ENCODE assay signal across 14 mouse cellular contexts in the genomic region with DNA sequence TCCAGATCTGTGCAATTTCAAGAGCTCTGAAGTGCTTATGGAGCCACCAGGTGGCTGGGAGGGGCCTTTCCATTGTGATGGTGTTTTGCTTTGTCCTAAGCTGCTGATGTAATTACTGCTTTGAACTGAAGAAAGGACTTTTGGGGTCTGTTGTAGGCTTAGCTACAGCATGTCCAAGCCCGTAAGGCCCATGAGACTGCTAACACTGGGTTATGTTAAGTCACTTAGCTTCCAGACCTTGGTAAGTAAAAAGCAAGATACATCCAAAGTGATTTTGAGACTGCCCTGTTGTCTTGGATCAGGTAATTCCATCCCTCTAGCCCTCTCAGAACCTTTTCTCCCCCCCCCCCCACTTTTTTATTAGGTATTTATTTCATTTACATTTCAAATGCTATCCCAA. TPM values are rescaled to one million over a fixed set of nuclear protein-coding genes. Genes with fewer than 3 reads are reported as not detected.
DNase-seq lines count a peak whose midpoint lies in the region; ATAC-seq and TF ChIP-seq lines count a peak whose summit lies in the region.
"Not testable (repeated sequence)": the region's sequence is repeated elsewhere in the genome, so short reads cannot be mapped to it uniquely, and the experiment has no call there.
"Had no signal": no experiment of that assay in that cellular context is flagged by ENCODE, and none has a peak within 500 bp of the region (broad histone marks: within the 10 kb centered on the region; RNA-seq: fewer than 3 reads in every experiment).

No protein-coding gene starts in this region.

- H3K4me1 ChIP-seq in embryonic facial prominence, embryonic 14.5 days (ENCODE audit: control insufficient read depth, insufficient read depth, low read length); kidney, postnatal 0 days (replicated peaks; ENCODE audit: insufficient read depth, low read length); midbrain, embryonic 14.5 days (ENCODE audit: control insufficient read depth, insufficient read depth, low read length); stomach, postnatal 0 days (replicated peaks; ENCODE audit: control insufficient read depth, insufficient read depth): not testable (repeated sequence)
- H3K4me1 ChIP-seq in heart, embryonic 12.5 days (replicated peaks), result peaks cover 30% of the 10 kb centered on the region
- H3K4me1 ChIP-seq in hindbrain, embryonic 13.5 days (replicated peaks), result peaks cover 12% of the 10 kb centered on the region
- H3K4me1 ChIP-seq in liver, embryonic 14.5 days (replicated peaks; ENCODE audit: control insufficient read depth in 2 of 2, insufficient read depth in 2 of 2, low read length in 1 of 2), result peaks cover 41 to 60% of the 10 kb centered on the region in 2 experiments

- not testable (repeated sequence) for H3K4me3 ChIP-seq in embryonic facial prominence, embryonic 14.5 days (ENCODE audit: low read depth, low read length); hindbrain, embryonic 13.5 days; kidney, postnatal 0 days (replicated peaks; ENCODE audit: low read depth, low read length); midbrain, embryonic 14.5 days (replicated peaks; ENCODE audit: low read depth, low read length); stomach, postnatal 0 days (ENCODE audit: low read depth, low read length)
- peak overlapping the region; percentile 60 for H3K4me3 ChIP-seq in heart, embryonic 12.5 days
- H3K4me3 ChIP-seq in liver, embryonic 14.5 days (ENCODE audit: insufficient read depth in 1 of 2, low read depth in 2 of 2, low read length in 2 of 2), result peak overlapping the region; percentile 82 to 84

- not testable (repeated sequence) for H3K4me2 ChIP-seq in embryonic facial prominence, embryonic 14.5 days (ENCODE audit: low read depth, low read length)
- peak overlapping the region; percentile 71 for H3K4me2 ChIP-seq in heart, embryonic 12.5 days
- peak overlapping the region; percentile 67 for H3K4me2 ChIP-seq in hindbrain, embryonic 13.5 days
- H3K4me2 ChIP-seq in kidney, postnatal 0 days (ENCODE audit: low read length), result peak overlapping the region; percentile 88
- peak overlapping the region; percentile 78 for H3K4me2 ChIP-seq in liver, embryonic 14.5 days (ENCODE audit: low read depth)
- H3K4me2 ChIP-seq in midbrain, embryonic 14.5 days (ENCODE audit: low read length), result peak overlapping the region; percentile 8; the same call in 1 of the 2 replicates
- H3K4me2 ChIP-seq in stomach, postnatal 0 days (replicated peaks; ENCODE audit: low read depth), result peak overlapping the region; percentile 76

- not testable (repeated sequence) for TF ChIP-seq EP300 in liver, embryonic 14.5 days (IDR thresholded peaks at IDR 0.05; ENCODE audit: low read depth); stomach, postnatal 0 days (optimal IDR thresholded peaks at IDR 0.05)

- TF ChIP-seq CTCF in kidney, postnatal 0 days (IDR thresholded peaks at IDR 0.05; ENCODE audit: low read depth), result 0 out of 2 replicates have a peak, but pooled peaks have one; percentile 3
- peak; percentile 23; the same call in 1 of the 2 replicates for TF ChIP-seq CTCF in liver, embryonic 14.5 days (IDR thresholded peaks at IDR 0.05; ENCODE audit: low read depth)
- not testable (repeated sequence) for TF ChIP-seq CTCF in stomach, postnatal 0 days (IDR thresholded peaks at IDR 0.05; ENCODE audit: low read depth)

- H3K27me3 ChIP-seq in embryonic facial prominence, embryonic 14.5 days (replicated peaks; ENCODE audit: control insufficient read depth, insufficient read depth, low read length); heart, embryonic 12.5 days (replicated peaks); hindbrain, embryonic 13.5 days; kidney, postnatal 0 days (ENCODE audit: insufficient read depth, low read length); liver, embryonic 14.5 days (ENCODE audit: control insufficient read depth, insufficient read depth, low read length); midbrain, embryonic 14.5 days (ENCODE audit: control insufficient read depth, insufficient read depth, low read length); stomach, postnatal 0 days (ENCODE audit: control insufficient read depth, insufficient read depth, low read length): not testable (repeated sequence)

- H3K36me3 ChIP-seq in embryonic facial prominence, embryonic 14.5 days (ENCODE audit: control insufficient read depth, insufficient read depth, low read length); heart, embryonic 12.5 days; hindbrain, embryonic 13.5 days; kidney, postnatal 0 days (ENCODE audit: insufficient read depth, low read length); liver, embryonic 14.5 days (replicated peaks; ENCODE audit: control insufficient read depth, insufficient read depth, low read depth); midbrain, embryonic 14.5 days (ENCODE audit: control insufficient read depth, insufficient read depth, low read length); stomach, postnatal 0 days (ENCODE audit: control insufficient read depth, insufficient read depth, low read length): not testable (repeated sequence)

- 80% methylated on average over 1 of the region's 1 CpGs for WGBS in embryonic facial prominence, embryonic 14.5 days
- 61% methylated on average over 1 of the region's 1 CpGs for WGBS in heart, embryonic 12.5 days
- 75% methylated on average over 1 of the region's 1 CpGs for WGBS in hindbrain, embryonic 13.5 days
- WGBS in kidney, postnatal 0 days, result 71% methylated on average over 1 of the region's 1 CpGs
- 79% methylated on average over 1 of the region's 1 CpGs for WGBS in liver, embryonic 14.5 days (ENCODE audit: insufficient replicate concordance)
- 62% methylated on average over 1 of the region's 1 CpGs for WGBS in midbrain, embryonic 14.5 days
- 59% methylated on average over 1 of the region's 1 CpGs for WGBS in stomach, postnatal 0 days

- peak; percentile 26 for DNase-seq in A20 (ENCODE audit: low read depth, low spot score)
- not testable (repeated sequence) for DNase-seq in embryonic facial prominence, embryonic 14.5 days (ENCODE audit: low spot score); kidney, postnatal 0 days (ENCODE audit: low spot score); liver, embryonic 14.5 days (ENCODE audit: low read depth in 3 of 3, low spot score in 3 of 3); midbrain, embryonic 14.5 days; stomach, postnatal 0 days (ENCODE audit: low spot score)

- not testable (repeated sequence) for H3K9me3 ChIP-seq in embryonic facial prominence, embryonic 14.5 days (ENCODE audit: control insufficient read depth, low read length); heart, embryonic 12.5 days (replicated peaks); hindbrain, embryonic 13.5 days; kidney, postnatal 0 days (replicated peaks; ENCODE audit: low read length); liver, embryonic 14.5 days (ENCODE audit: control insufficient read depth, low read length); midbrain, embryonic 14.5 days (ENCODE audit: control insufficient read depth, low read length); stomach, postnatal 0 days (ENCODE audit: control insufficient read depth, low read length)

- not testable (repeated sequence) for H3K27ac ChIP-seq in embryonic facial prominence, embryonic 14.5 days (replicated peaks; ENCODE audit: low read depth, low read length); hindbrain, embryonic 13.5 days; kidney, postnatal 0 days; midbrain, embryonic 14.5 days (replicated peaks; ENCODE audit: low read depth, low read length); stomach, postnatal 0 days (replicated peaks)
- H3K27ac ChIP-seq in heart, embryonic 12.5 days (ENCODE audit: poor library complexity, severe bottlenecking), result peak overlapping the region; percentile 97; the same call in 1 of the 2 replicates
- peak overlapping the region; percentile 96 for H3K27ac ChIP-seq in liver, embryonic 14.5 days

- H3K9ac ChIP-seq in embryonic facial prominence, embryonic 14.5 days (ENCODE audit: low read depth, low read length); hindbrain, embryonic 13.5 days; kidney, postnatal 0 days (ENCODE audit: low read depth, low read length); midbrain, embryonic 14.5 days (replicated peaks; ENCODE audit: low read length); stomach, postnatal 0 days (ENCODE audit: low read length): not testable (repeated sequence)
- H3K9ac ChIP-seq in heart, embryonic 12.5 days, result peak overlapping the region; percentile 31; the same call in 1 of the 2 replicates
- H3K9ac ChIP-seq in liver, embryonic 14.5 days (replicated peaks), result peak overlapping the region; percentile 94

- 0 out of 2 replicates have a peak, but pooled peaks have one; percentile 16 for ATAC-seq in embryonic facial prominence, embryonic 14.5 days (ENCODE audit: low read depth)
- ATAC-seq in heart, embryonic 12.5 days (ENCODE audit: insufficient number of reproducible peaks, low FRiP score), result peak; percentile 36; the same call in 1 of the 2 replicates
- not testable (repeated sequence) for ATAC-seq in hindbrain, embryonic 13.5 days (ENCODE audit: low FRiP score); kidney, postnatal 0 days (replicated peaks; ENCODE audit: low FRiP score, low read depth); liver, embryonic 14.5 days (ENCODE audit: insufficient read depth); midbrain, embryonic 14.5 days (ENCODE audit: low FRiP score, low TSS enrichment); stomach, postnatal 0 days (ENCODE audit: low FRiP score, low TSS enrichment)

RNA-seq across cellular contexts. Expression of gene Cd59a, which starts 1.2 kb away (rescaled TPM):
- polyA plus RNA-seq in embryonic facial prominence, embryonic 14.5 days (2014; fragmentation: Nextera tagmentation; extraction: Ambion mirVana), result 23.5 TPM in 2 replicates
- polyA plus RNA-seq in heart, embryonic 12.5 days (2016; fragmentation: Nextera tagmentation; extraction: Ambion mirVana), result 83.3 and 85.1 TPM in 2 replicates
- polyA plus RNA-seq in hindbrain, embryonic 13.5 days (2015; fragmentation: Nextera tagmentation; extraction: Ambion mirVana), result 17.9 and 18.7 TPM in 2 replicates
- 67.0 and 70.8 TPM in 2 replicates for polyA plus RNA-seq in kidney, postnatal 0 days (2015; fragmentation: Nextera tagmentation; extraction: Ambion mirVana)
- 29.4 and 41.3 TPM in 2 replicates for polyA plus RNA-seq in liver, embryonic 14.5 days (2012; rRNA removed)
- 88.5 and 94.7 TPM in 2 replicates for polyA plus RNA-seq in liver, embryonic 14.5 days (2014; fragmentation: Nextera tagmentation; extraction: Ambion mirVana)
- 9.8 and 11.2 TPM in 2 replicates for polyA plus RNA-seq in midbrain, embryonic 14.5 days (2014; fragmentation: Nextera tagmentation; extraction: Ambion mirVana)
- 58.4 and 59.6 TPM in 2 replicates for polyA plus RNA-seq in stomach, postnatal 0 days (2015; fragmentation: Nextera tagmentation; extraction: Ambion mirVana)

RNA-seq across cellular contexts. Expression of gene A930018P22Rik, which starts 25.8 kb away (rescaled TPM):
- polyA plus RNA-seq in embryonic facial prominence, embryonic 14.5 days (2014; fragmentation: Nextera tagmentation; extraction: Ambion mirVana), result not detected in 2 replicates
- 0.36 and 0.55 TPM in 2 replicates for polyA plus RNA-seq in heart, embryonic 12.5 days (2016; fragmentation: Nextera tagmentation; extraction: Ambion mirVana)
- polyA plus RNA-seq in hindbrain, embryonic 13.5 days (2015; fragmentation: Nextera tagmentation; extraction: Ambion mirVana), result not detected in 2 replicates
- polyA plus RNA-seq in kidney, postnatal 0 days (2015; fragmentation: Nextera tagmentation; extraction: Ambion mirVana), result 0.17 and 0.29 TPM in 2 replicates
- polyA plus RNA-seq in liver, embryonic 14.5 days (2012; rRNA removed), result 0.22 and 0.23 TPM in 2 replicates
- polyA plus RNA-seq in liver, embryonic 14.5 days (2014; fragmentation: Nextera tagmentation; extraction: Ambion mirVana), result 0.63 and 0.93 TPM in 2 replicates
- not detected in 2 replicates for polyA plus RNA-seq in midbrain, embryonic 14.5 days (2014; fragmentation: Nextera tagmentation; extraction: Ambion mirVana)
- 0.47 and 0.53 TPM in 2 replicates for polyA plus RNA-seq in stomach, postnatal 0 days (2015; fragmentation: Nextera tagmentation; extraction: Ambion mirVana)
- polyA plus RNA-seq: embryonic facial prominence, embryonic 11.5 days; forebrain, embryonic 11.5 days; intestine, embryonic 14.5 days; macrophage; small intestine, adult 2 months had no signal

RNA-seq across cellular contexts. Expression of gene Cd59b, which starts 27.1 kb away (rescaled TPM):
- 5.3 and 5.5 TPM in 2 replicates for polyA plus RNA-seq in embryonic facial prominence, embryonic 14.5 days (2014; fragmentation: Nextera tagmentation; extraction: Ambion mirVana)
- polyA plus RNA-seq in heart, embryonic 12.5 days (2016; fragmentation: Nextera tagmentation; extraction: Ambion mirVana), result 4.9 and 7.0 TPM in 2 replicates
- polyA plus RNA-seq in hindbrain, embryonic 13.5 days (2015; fragmentation: Nextera tagmentation; extraction: Ambion mirVana), result 0.87 and 2.8 TPM in 2 replicates
- 10.7 and 11.6 TPM in 2 replicates for polyA plus RNA-seq in kidney, postnatal 0 days (2015; fragmentation: Nextera tagmentation; extraction: Ambion mirVana)
- 9.3 and 12.2 TPM in 2 replicates for polyA plus RNA-seq in liver, embryonic 14.5 days (2012; rRNA removed)
- 14.3 and 16.6 TPM in 2 replicates for polyA plus RNA-seq in liver, embryonic 14.5 days (2014; fragmentation: Nextera tagmentation; extraction: Ambion mirVana)
- 0.75 and 1.4 TPM in 2 replicates for polyA plus RNA-seq in midbrain, embryonic 14.5 days (2014; fragmentation: Nextera tagmentation; extraction: Ambion mirVana)
- 5.5 and 6.4 TPM in 2 replicates for polyA plus RNA-seq in stomach, postnatal 0 days (2015; fragmentation: Nextera tagmentation; extraction: Ambion mirVana)
- polyA plus RNA-seq: macrophage had no signal

RNA-seq across cellular contexts. Expression of gene Gm10799, which starts 28.4 kb away (rescaled TPM):
- not detected in 2 replicates for polyA plus RNA-seq in embryonic facial prominence, embryonic 14.5 days (2014; fragmentation: Nextera tagmentation; extraction: Ambion mirVana)
- polyA plus RNA-seq in heart, embryonic 12.5 days (2016; fragmentation: Nextera tagmentation; extraction: Ambion mirVana), result not detected in 2 replicates
- polyA plus RNA-seq in hindbrain, embryonic 13.5 days (2015; fragmentation: Nextera tagmentation; extraction: Ambion mirVana), result not detected in 2 replicates
- polyA plus RNA-seq in kidney, postnatal 0 days (2015; fragmentation: Nextera tagmentation; extraction: Ambion mirVana), result not detected in 2 replicates
- polyA plus RNA-seq in liver, embryonic 14.5 days (2012; rRNA removed), result not detected in 2 replicates
- polyA plus RNA-seq in liver, embryonic 14.5 days (2014; fragmentation: Nextera tagmentation; extraction: Ambion mirVana), result not detected in 2 replicates
- polyA plus RNA-seq in midbrain, embryonic 14.5 days (2014; fragmentation: Nextera tagmentation; extraction: Ambion mirVana), result not detected in 2 replicates
- polyA plus RNA-seq in stomach, postnatal 0 days (2015; fragmentation: Nextera tagmentation; extraction: Ambion mirVana), result not detected in 2 replicates
- polyA plus RNA-seq: embryonic facial prominence, embryonic 11.5 days; forebrain, embryonic 11.5 days; intestine, embryonic 14.5 days; lung, adult 2 months; macrophage; small intestine, adult 2 months had no signal

RNA-seq across cellular contexts. Expression of gene Gm10912, which starts 31.2 kb away (rescaled TPM):
- not detected in 2 replicates for polyA plus RNA-seq in embryonic facial prominence, embryonic 14.5 days (2014; fragmentation: Nextera tagmentation; extraction: Ambion mirVana)
- not detected in 2 replicates for polyA plus RNA-seq in heart, embryonic 12.5 days (2016; fragmentation: Nextera tagmentation; extraction: Ambion mirVana)
- not detected in 2 replicates for polyA plus RNA-seq in hindbrain, embryonic 13.5 days (2015; fragmentation: Nextera tagmentation; extraction: Ambion mirVana)
- not detected in 2 replicates for polyA plus RNA-seq in kidney, postnatal 0 days (2015; fragmentation: Nextera tagmentation; extraction: Ambion mirVana)
- 0.03 and 0.06 TPM in 2 replicates for polyA plus RNA-seq in liver, embryonic 14.5 days (2012; rRNA removed)
- polyA plus RNA-seq in liver, embryonic 14.5 days (2014; fragmentation: Nextera tagmentation; extraction: Ambion mirVana), result not detected in 2 replicates
- polyA plus RNA-seq in midbrain, embryonic 14.5 days (2014; fragmentation: Nextera tagmentation; extraction: Ambion mirVana), result not detected in 2 replicates
- polyA plus RNA-seq in stomach, postnatal 0 days (2015; fragmentation: Nextera tagmentation; extraction: Ambion mirVana), result not detected in 2 replicates
- polyA plus RNA-seq: embryonic facial prominence, embryonic 11.5 days; forebrain, embryonic 11.5 days; intestine, embryonic 14.5 days; macrophage had no signal
